Mouse (Mus musculus) megakaryocyte, adult 5-6 weeks (primary cell): ENCODE data around the gene Galns. TPM values are rescaled to one million over a fixed set of nuclear protein-coding genes. Genes with fewer than 3 reads are reported as not detected.

Experiments
- ATAC-seq: 2 replicates; pipeline ENCODE4 v1.8.0; 2016; ENCODE audit warnings: mild to moderate bottlenecking, inconsistent platforms; ENCODE audit not compliant: poor library complexity, severe bottlenecking
- total RNA-seq, 2 experiments: library from RNA; stranded (forward) in 1 of 2; stranded (reverse) in 1 of 2; fragments of 153-499, 151-499 nt in 1 of 2; fragments of 221-1000, 200-1000 nt in 1 of 2; gene quantifications; 2 replicates each; pipeline versions ENCODE4 v1.2.3 to v1.2.4; 2015 to 2017

The Galns gene
- total RNA-seq, 2 experiments from 2014 or later = 52.6 to 57.5 TPM

DNA sequence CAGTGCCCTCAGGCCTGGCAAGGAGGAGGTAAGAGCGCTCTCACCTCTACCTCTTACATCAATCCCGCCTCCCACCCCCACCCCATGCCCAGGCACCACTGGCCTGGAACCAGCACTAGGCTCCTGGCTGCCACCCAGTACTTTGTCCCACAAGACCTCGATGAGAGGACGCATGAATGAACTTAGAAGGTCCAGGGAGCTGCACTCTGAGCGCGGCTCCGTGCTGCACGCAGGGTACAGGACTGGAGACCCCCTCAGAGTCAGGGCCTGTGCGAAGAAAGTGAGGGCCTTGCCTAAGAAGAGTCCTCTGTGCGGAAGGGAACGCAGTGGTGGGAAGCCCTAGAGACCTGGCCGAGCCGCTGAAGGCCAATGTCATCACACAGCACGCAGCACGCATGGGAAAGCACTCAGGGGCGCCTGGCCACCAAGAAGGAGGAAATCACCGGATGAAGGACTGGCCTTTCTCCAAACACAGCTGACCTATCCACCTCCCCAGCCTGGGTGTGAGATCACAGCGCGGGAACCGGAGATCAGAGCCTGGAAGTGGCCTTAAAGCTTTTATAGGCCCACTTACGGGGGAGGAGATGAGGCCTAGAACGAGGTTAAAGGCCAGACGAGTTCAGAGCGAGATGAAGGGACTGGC lies 64.3 kb downstream of the Galns start:
- no peak for ATAC-seq

DNA sequence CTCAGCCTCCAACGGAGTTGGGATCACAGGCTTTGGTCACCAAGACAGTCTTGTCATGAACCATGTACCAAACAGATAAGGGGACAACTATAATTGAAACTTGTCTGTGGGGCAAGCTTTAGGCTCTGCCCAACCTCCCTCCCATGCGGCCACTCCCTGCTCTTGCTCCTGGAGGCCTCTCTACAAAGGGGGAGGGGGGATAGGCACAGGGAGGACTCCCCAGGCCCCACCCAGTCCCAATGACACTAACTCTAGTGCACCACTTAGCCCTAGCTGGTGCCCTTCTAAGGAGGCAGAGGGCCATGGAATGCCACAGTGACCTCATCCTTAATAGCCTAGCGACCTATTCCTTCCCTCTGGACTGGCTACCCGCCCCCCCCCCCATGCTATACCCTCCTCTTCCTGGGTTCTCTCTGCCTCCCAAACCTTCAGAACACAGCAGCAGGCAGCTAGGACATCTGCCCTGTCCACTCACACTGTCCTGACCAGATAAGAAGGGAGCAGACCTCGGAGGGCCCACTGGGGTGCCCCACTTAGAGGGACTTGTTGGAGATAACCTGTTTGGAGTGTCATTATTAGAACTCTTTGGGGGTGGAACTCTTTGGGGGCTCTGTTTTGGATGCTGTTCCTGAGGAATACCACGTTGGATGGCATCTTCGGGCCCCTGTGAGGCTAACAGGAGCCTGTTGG lies 65.1 kb downstream of the Galns start:
- ATAC-seq = no peak

DNA sequence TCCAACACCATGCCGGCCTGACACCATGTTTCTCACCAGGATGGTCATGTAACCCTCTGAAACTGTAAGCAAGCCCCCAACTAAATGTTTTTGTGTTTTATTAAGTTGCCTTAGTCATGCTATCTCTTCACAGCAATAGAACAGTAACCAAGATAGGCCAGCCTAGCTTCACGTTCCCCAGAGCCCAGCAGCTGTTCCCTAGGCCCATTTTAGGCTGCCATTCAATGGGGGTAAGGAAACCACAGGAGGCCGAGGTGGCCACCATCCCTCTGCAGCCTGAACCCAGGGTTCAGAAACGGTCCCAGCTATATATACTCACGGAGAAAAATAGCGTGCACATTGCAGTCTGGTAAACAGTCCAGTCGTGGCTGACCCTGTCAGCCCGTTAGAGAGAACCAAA lies 67.1 kb downstream of the Galns start:
- ATAC-seq = no peak

DNA sequence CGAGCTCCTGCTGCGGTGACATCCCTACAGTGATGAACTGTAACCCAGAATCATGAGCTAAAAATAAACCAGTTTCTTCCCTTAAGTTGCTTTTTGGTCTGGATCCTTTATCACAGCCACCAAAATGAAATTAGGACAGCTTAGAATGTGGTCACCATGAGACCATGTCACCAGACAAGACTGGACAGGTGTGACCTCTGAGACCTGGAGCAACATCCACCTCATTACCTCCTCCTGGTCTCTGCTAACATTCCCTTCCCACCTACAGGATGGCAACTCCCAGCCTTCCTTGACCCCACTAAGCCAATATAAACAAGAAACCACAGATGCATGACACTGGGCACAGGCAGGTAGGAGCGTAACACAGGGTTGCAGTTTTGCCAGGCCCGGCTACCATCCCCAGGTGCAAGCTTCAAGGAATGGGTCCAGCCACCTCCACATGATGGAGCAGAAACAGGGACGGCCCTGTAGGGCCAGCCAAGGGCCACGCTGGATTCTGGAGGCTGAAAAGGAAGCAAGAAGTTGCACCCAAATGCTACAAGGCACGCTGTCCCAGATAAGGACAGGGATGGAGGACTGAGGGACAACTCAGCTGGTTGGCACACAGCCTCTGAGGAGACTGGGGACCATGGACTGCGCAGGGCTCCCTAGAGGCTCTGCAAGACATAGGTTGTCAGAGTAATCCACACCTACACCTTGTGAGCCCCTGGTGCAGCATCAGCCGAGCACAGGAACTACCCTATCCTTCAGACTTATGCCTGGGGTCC lies 72.8 kb downstream of the Galns start:
- no peak for ATAC-seq

DNA sequence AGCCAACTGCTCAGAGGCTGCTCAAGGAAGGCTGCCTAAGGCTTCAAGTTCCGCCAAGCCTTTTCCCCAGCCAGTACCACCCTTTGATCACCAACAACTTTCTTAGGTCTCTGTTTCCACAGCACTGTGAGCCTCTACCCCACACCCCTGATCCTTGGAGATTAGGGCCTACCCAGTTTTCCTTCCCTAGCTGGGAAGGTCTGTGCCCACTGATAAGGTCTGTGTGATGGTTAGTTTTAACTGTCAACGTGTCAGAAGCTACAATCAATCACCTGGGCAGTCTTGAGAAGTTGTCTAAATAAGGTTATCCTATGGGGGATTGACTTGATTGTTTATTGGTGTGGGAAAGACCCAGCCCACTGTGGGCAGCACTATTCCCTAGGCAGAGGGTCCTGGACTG lies 73.5 kb downstream of the Galns start:
- peak; percentile 38; the same call in 1 of the 2 replicates for ATAC-seq

DNA sequence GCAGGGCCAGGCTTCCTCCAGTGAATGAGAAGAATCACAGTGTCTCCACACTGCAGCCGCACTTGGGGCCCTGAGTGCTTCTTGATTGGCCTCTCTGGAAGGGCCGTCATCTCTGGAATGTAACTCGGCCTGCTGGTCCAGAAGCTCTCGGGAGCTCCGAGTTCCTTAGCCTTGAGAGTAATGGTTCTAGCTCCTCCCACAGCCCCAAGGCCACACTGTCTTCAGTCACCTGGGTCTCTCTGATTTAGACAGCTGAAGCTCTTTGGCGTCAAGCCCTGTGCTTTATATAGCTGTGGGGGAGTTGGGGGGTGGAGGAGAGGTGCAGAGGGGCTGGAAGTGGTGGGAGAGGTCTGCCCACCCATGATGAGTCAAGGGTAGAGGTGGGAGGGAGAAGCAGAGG lies 74.2 kb downstream of the Galns start:
- ATAC-seq = no peak

DNA sequence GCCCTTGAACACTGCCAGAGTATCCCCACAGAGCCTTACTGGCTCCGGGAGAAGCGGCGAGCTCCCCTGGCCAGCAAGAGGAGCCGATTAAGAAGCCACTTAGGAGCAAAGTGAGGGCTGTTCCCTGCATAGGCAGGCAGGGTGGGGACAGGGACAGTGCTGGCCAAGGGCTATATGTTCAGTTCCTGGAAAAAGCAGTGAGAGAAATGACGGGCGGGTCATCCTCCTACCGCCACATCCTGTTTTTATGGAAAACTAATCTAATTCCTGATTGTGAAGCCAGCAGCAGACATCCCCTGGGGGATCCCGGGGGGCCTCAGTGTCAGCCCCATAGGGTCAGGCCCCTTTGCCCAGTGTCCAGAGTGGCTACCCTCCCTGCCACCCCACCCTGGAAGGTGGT lies 80.0 kb downstream of the Galns start:
- no peak for ATAC-seq

DNA sequence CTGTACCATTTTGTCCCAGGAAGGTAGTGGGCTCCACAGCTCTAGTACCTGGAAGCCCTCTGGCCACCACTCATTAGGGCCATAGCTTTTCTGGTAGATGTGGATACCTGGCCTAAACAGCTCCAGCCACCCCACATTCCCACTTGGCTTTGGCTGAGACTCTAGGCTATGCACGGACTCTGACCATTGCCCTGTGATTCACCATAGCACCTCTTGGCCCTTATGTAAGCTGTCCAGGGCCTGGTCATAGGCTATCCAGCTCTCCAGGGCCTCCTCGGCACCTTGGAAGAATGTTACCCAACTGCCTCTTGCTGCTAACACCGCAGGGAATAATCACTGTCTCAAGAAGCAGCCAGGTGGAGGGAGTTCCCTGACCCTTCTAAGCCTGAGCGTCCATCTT lies 82.1 kb downstream of the Galns start:
- ATAC-seq = no peak

Other genes starting within 250 kb of the Galns start
- gene Zc3h18, start 234.9 kb downstream of the Galns start, total RNA-seq (2015) = 19.6 and 22.0 TPM in 2 replicates
- gene Zc3h18, start 234.9 kb downstream of the Galns start, total RNA-seq (2017) = 50.2 and 63.1 TPM in 2 replicates
- gene Il17c, start 189.4 kb downstream of the Galns start, total RNA-seq (2015) = not detected in 2 replicates
- gene Il17c, start 189.4 kb downstream of the Galns start, total RNA-seq (2017) = not detected in 2 replicates
- gene Cyba, start 178.5 kb downstream of the Galns start, total RNA-seq (2015) = 547 and 634 TPM in 2 replicates
- gene Cyba, start 178.5 kb downstream of the Galns start, total RNA-seq (2017) = 285 and 337 TPM in 2 replicates
- gene Mvd, start 168.0 kb downstream of the Galns start, total RNA-seq (2015) = 9.8 and 10.3 TPM in 2 replicates
- gene Mvd, start 168.0 kb downstream of the Galns start, total RNA-seq (2017) = 15.2 and 15.6 TPM in 2 replicates
- gene Snai3, start 150.7 kb downstream of the Galns start, total RNA-seq (2015) = 0.09 and 0.25 TPM in 2 replicates
- gene Snai3, start 150.7 kb downstream of the Galns start, total RNA-seq (2017) = not detected in 2 replicates
- gene Rnf166, start 135.4 kb downstream of the Galns start, total RNA-seq (2015) = 42.0 and 48.6 TPM in 2 replicates
- 50.8 and 59.5 TPM in 2 replicates for gene Rnf166, start 135.4 kb downstream of the Galns start, total RNA-seq (2017)
- gene Ctu2, start 135.3 kb downstream of the Galns start, total RNA-seq (2015) = 13.5 and 16.2 TPM in 2 replicates
- 4.7 and 7.7 TPM in 2 replicates for gene Ctu2, start 135.3 kb downstream of the Galns start, total RNA-seq (2017)
- 27.4 and 34.6 TPM in 2 replicates for gene Piezo1, start 60.1 kb downstream of the Galns start, total RNA-seq (2015)
- 30.0 and 35.9 TPM in 2 replicates for gene Piezo1, start 60.1 kb downstream of the Galns start, total RNA-seq (2017)
- 41.7 and 41.9 TPM in 2 replicates for gene Cdt1, start 43.4 kb downstream of the Galns start, total RNA-seq (2015)
- gene Cdt1, start 43.4 kb downstream of the Galns start, total RNA-seq (2017) = 28.4 and 34.1 TPM in 2 replicates
- 272 and 308 TPM in 2 replicates for gene Aprt, start 34.6 kb downstream of the Galns start, total RNA-seq (2015)
- gene Aprt, start 34.6 kb downstream of the Galns start, total RNA-seq (2017) = 132 and 149 TPM in 2 replicates
- gene Trappc2l, start 177 bp upstream of the Galns start, total RNA-seq (2015) = 85.8 and 88.2 TPM in 2 replicates
- 33.0 and 37.6 TPM in 2 replicates for gene Trappc2l, start 177 bp upstream of the Galns start, total RNA-seq (2017)
- gene Pabpn1l, start 11.3 kb upstream of the Galns start, total RNA-seq (2015) = 0.27 TPM in 1 of 2 replicates, not detected in the other
- not detected in 2 replicates for gene Pabpn1l, start 11.3 kb upstream of the Galns start, total RNA-seq (2017)
- gene Cbfa2t3, start 87.6 kb upstream of the Galns start, total RNA-seq (2015) = 29.5 and 30.0 TPM in 2 replicates
- gene Cbfa2t3, start 87.6 kb upstream of the Galns start, total RNA-seq (2017) = 25.1 and 26.5 TPM in 2 replicates
- 4.3 and 5.0 TPM in 2 replicates for gene Acsf3, start 164.0 kb upstream of the Galns start, total RNA-seq (2015)
- gene Acsf3, start 164.0 kb upstream of the Galns start, total RNA-seq (2017) = 3.9 and 5.9 TPM in 2 replicates
- not detected in 2 replicates for gene Cdh15, start 236.5 kb upstream of the Galns start, total RNA-seq (2015)
- not detected in 2 replicates for gene Cdh15, start 236.5 kb upstream of the Galns start, total RNA-seq (2017)